Mouse (Mus musculus) MEL (cell line): Measurements from ENCODE around the gene Ugt1a1. TPM values are rescaled to one million over a fixed set of nuclear protein-coding genes. Genes with fewer than 3 reads are reported as not detected.

Experiments used
- DNase-seq: peaks from one replicate; pipeline ENCODE4 v3.0.0; 2011; ENCODE audit warnings: low read depth, low spot score
- H3K27ac ChIP-seq: 2 replicates; pipeline ENCODE4 v1.5.1; 2012; ENCODE audit warnings: low read depth, mild to moderate bottlenecking, control low read depth, low read length, moderate library complexity; ENCODE audit not compliant: control insufficient read depth
- H3K27me3 ChIP-seq, 2 experiments: fragments of 150-350 bp in 1 of 2; sonication (generic) in 1 of 2; 2 replicates each; pipeline ENCODE4 v1.6.1; 2012; ENCODE audit warnings: low read length in 2 of 2, mild to moderate bottlenecking in 2 of 2, improper control_type of control experiment in 1 of 2, moderate library complexity in 1 of 2; ENCODE audit not compliant: insufficient read depth in 2 of 2, control insufficient read depth in 1 of 2
- H3K36me3 ChIP-seq, 2 experiments: 2 replicates each; pipeline ENCODE4 v1.6.1; 2012 to 2014; ENCODE audit warnings: low read length in 2 of 2, improper control_type of control experiment in 1 of 2, inconsistent platforms in 1 of 2, mild to moderate bottlenecking in 1 of 2; ENCODE audit not compliant: insufficient read depth in 2 of 2, control insufficient read depth in 1 of 2
- H3K4me1 ChIP-seq, 2 experiments: fragments of 150-350 bp in 1 of 2; sonication (generic) in 1 of 2; 2 replicates each; pipeline ENCODE4 v1.6.1; 2012; ENCODE audit warnings: low read length in 2 of 2, improper control_type of control experiment in 1 of 2, mild to moderate bottlenecking in 1 of 2; ENCODE audit not compliant: insufficient read depth in 2 of 2, control insufficient read depth in 1 of 2
- H3K4me3 ChIP-seq, 2 experiments: fragments of 150-350 bp in 1 of 2; sonication (generic) in 1 of 2; 2 replicates each; pipeline ENCODE4 v1.5.1; 2012; ENCODE audit warnings: low read depth in 2 of 2, low read length in 2 of 2, mild to moderate bottlenecking in 2 of 2, moderate library complexity in 2 of 2, control low read depth in 1 of 2, improper control_type of control experiment in 1 of 2; ENCODE audit not compliant: control insufficient read depth in 1 of 2, insufficient read depth in 1 of 2
- H3K79me2 ChIP-seq: 2 replicates; pipeline ENCODE4 v1.6.1; 2012; ENCODE audit warnings: mild to moderate bottlenecking, low read length, moderate library complexity; ENCODE audit not compliant: control insufficient read depth, poor library complexity, insufficient read depth
- H3K9ac ChIP-seq: 2 replicates; pipeline ENCODE4 v1.6.1; 2012; ENCODE audit warnings: low read depth, mild to moderate bottlenecking, control low read depth, low read length, moderate library complexity; ENCODE audit not compliant: control insufficient read depth, poor library complexity, severe bottlenecking
- H3K9me3 ChIP-seq: fragments of 150-350 bp; sonication (generic); replicated peaks from 2 replicates; pipeline ENCODE4 v1.6.1; 2012; ENCODE audit warnings: mild to moderate bottlenecking, low read length, improper control_type of control experiment, moderate library complexity; ENCODE audit not compliant: insufficient read depth
- BHLHE40 ChIP-seq: IDR thresholded peaks from 2 replicates; pipeline ENCODE4 v1.6.1; 2012; ENCODE audit warnings: low read depth, mild to moderate bottlenecking, inconsistent platforms, low read length, improper control_type of control experiment, borderline replicate concordance
- CHD1 ChIP-seq: IDR thresholded peaks from 2 replicates; pipeline ENCODE4 v1.6.1; 2012; ENCODE audit warnings: low read depth, mild to moderate bottlenecking, inconsistent platforms, low read length, improper control_type of control experiment
- CTCF ChIP-seq, 3 experiments: IDR thresholded peaks in 2 of 3; conservative IDR thresholded peaks in 1 of 3; 2 replicates each; pipeline ENCODE4 v1.5.1; 2011 to 2012; ENCODE audit warnings: low read length in 3 of 3, low read depth in 2 of 3, mild to moderate bottlenecking in 2 of 3, improper control_type of control experiment in 1 of 3, inconsistent platforms in 1 of 3, mixed read lengths in 1 of 3, moderate library complexity in 1 of 3; ENCODE audit not compliant: control insufficient read depth in 1 of 3, insufficient read depth in 1 of 3, poor library complexity in 1 of 3, severe bottlenecking in 1 of 3
- E2F4 ChIP-seq: IDR thresholded peaks from 2 replicates; pipeline ENCODE4 v1.6.1; 2011; ENCODE audit warnings: low read depth, low read length, improper control_type of control experiment, borderline replicate concordance
- ELF1 ChIP-seq: IDR thresholded peaks from 2 replicates; pipeline ENCODE4 v1.6.1; 2014; ENCODE audit warnings: low read depth, mild to moderate bottlenecking, inconsistent platforms, low read length, improper control_type of control experiment, moderate library complexity
- ETS1 ChIP-seq: IDR thresholded peaks from 2 replicates; pipeline ENCODE4 v1.6.1; 2012; ENCODE audit warnings: low read depth, mild to moderate bottlenecking, inconsistent platforms, low read length, improper control_type of control experiment, moderate library complexity
- KAT2A ChIP-seq: conservative IDR thresholded peaks from 2 replicates; pipeline ENCODE4 v1.6.1; 2012; ENCODE audit warnings: low read depth, low read length, improper control_type of control experiment, inconsistent platforms
- MAX ChIP-seq: IDR thresholded peaks from 2 replicates; pipeline ENCODE4 v1.6.1; 2011; ENCODE audit warnings: low read length, improper control_type of control experiment
- MAZ ChIP-seq: IDR thresholded peaks from 2 replicates; pipeline ENCODE4 v1.6.1; 2012; ENCODE audit warnings: low read depth, mild to moderate bottlenecking, inconsistent platforms, low read length, improper control_type of control experiment
- MXI1 ChIP-seq: IDR thresholded peaks from 2 replicates; pipeline ENCODE4 v1.6.1; 2011; ENCODE audit warnings: mild to moderate bottlenecking, low read depth, low read length, improper control_type of control experiment
- NELFE ChIP-seq: IDR thresholded peaks from 2 replicates; pipeline ENCODE4 v1.6.1; 2011; ENCODE audit warnings: low read depth, low read length, improper control_type of control experiment
- POLR2AphosphoS5 ChIP-seq: IDR thresholded peaks from 2 replicates; pipeline ENCODE4 v1.6.1; 2012; ENCODE audit warnings: low read depth, borderline replicate concordance, mild to moderate bottlenecking, inconsistent platforms, low read length, moderate library complexity, mixed read lengths
- RAD21 ChIP-seq: IDR thresholded peaks from 2 replicates; pipeline ENCODE4 v1.6.1; 2011; ENCODE audit warnings: mild to moderate bottlenecking, low read depth, low read length, improper control_type of control experiment
- RCOR1 ChIP-seq: IDR thresholded peaks from 2 replicates; pipeline ENCODE4 v1.6.1; 2012; ENCODE audit warnings: low read depth, mild to moderate bottlenecking, inconsistent platforms, low read length, improper control_type of control experiment
- SMC3 ChIP-seq: IDR thresholded peaks from 2 replicates; pipeline ENCODE4 v1.6.1; 2011; ENCODE audit warnings: low read depth, low read length, improper control_type of control experiment
- TCF12 ChIP-seq: IDR thresholded peaks from 2 replicates; pipeline ENCODE4 v1.6.1; 2014; ENCODE audit warnings: low read depth, mild to moderate bottlenecking, inconsistent platforms, low read length, improper control_type of control experiment, moderate library complexity
- USF1 ChIP-seq: IDR thresholded peaks from 2 replicates; pipeline ENCODE4 v1.6.1; 2014; ENCODE audit warnings: low read depth, mild to moderate bottlenecking, inconsistent platforms, low read length, improper control_type of control experiment, moderate library complexity
- USF2 ChIP-seq, 2 experiments: IDR thresholded peaks; 2 replicates each; pipeline ENCODE4 v1.6.1; 2011 to 2012; ENCODE audit warnings: improper control_type of control experiment in 2 of 2, low read length in 2 of 2, borderline replicate concordance in 1 of 2, inconsistent platforms in 1 of 2, low read depth in 1 of 2, mild to moderate bottlenecking in 1 of 2; ENCODE audit not compliant: insufficient read depth in 1 of 2
- ZC3H11A ChIP-seq: IDR thresholded peaks from 2 replicates; pipeline ENCODE4 v1.6.1; 2012; ENCODE audit warnings: low read depth, mild to moderate bottlenecking, inconsistent platforms, low read length, improper control_type of control experiment
- ZKSCAN1 ChIP-seq: IDR thresholded peaks from 2 replicates; pipeline ENCODE4 v1.6.1; 2012; ENCODE audit warnings: low read depth, mild to moderate bottlenecking, inconsistent platforms, low read length, improper control_type of control experiment, moderate library complexity
- ZMIZ1 ChIP-seq: IDR thresholded peaks from 2 replicates; pipeline ENCODE4 v1.6.1; 2012; ENCODE audit warnings: low read depth, mild to moderate bottlenecking, inconsistent platforms, low read length, improper control_type of control experiment, moderate library complexity
- ZNF384 ChIP-seq: IDR thresholded peaks from 2 replicates; pipeline ENCODE4 v1.6.1; 2012; ENCODE audit warnings: low read depth, mild to moderate bottlenecking, inconsistent platforms, low read length, improper control_type of control experiment
- polyA plus RNA-seq, 2 experiments: library from polyadenylated mRNA; stranded (reverse) in 1 of 2; unstranded in 1 of 2; fragments of >175 nt in 1 of 2; fragments of >200 nt in 1 of 2; gene quantifications; 2 replicates each; pipeline versions ENCODE4 v1.2.1 to v1.2.4; 2012; ENCODE audit warnings: low replicate concordance in 2 of 2, low read depth in 1 of 2; ENCODE audit not compliant: insufficient read length in 2 of 2, insufficient read depth in 1 of 2, missing spikeins in 1 of 2
- total RNA-seq: library from RNA; depleted of rRNA; stranded (reverse); fragments of 300-350 nt; gene quantifications from 2 replicates; pipeline ENCODE4 v1.2.3, GENCODE M21; 2012

Ugt1a1 gene
- total and polyA plus RNA-seq, 3 experiments = not detected

GRCm38 (mm10) chr1:88199996-88200395 is 11.8 kb upstream of the Ugt1a1 start:
- Histone ChIP-seq H3K9ac (no peak overlapping the region), H3K27ac (no peak overlapping the region), H3K79me2 (no peaks in the 10 kb centered on the region), H3K4me1 (no peaks in the 10 kb centered on the region), H3K36me3 (no peaks in the 10 kb centered on the region), H3K9me3 (no peaks in the 10 kb centered on the region), H3K27me3 (peaks cover 2 to 3% of the 10 kb centered on the region in 2 experiments; a peak in 2 of 4 replicates), H3K4me3 (no peak overlapping the region)
- TF ChIP-seq SMC3 = no peak
- TF ChIP-seq BHLHE40 = no peak
- TF ChIP-seq TCF12 = no peak
- no peak for TF ChIP-seq MAX
- TF ChIP-seq MXI1 = no peak
- no peak for TF ChIP-seq CTCF (IDR thresholded peaks at IDR 0.05 in 2 of 3, conservative IDR thresholded peaks at IDR 0.05 in 1 of 3; ENCODE audit: control insufficient read depth in 1 of 3, insufficient read depth in 1 of 3, low read depth in 2 of 3, low read length in 3 of 3, poor library complexity in 1 of 3, severe bottlenecking in 1 of 3)
- no peak for TF ChIP-seq POLR2AphosphoS5
- no peak for DNase-seq

GRCm38 (mm10) chr1:88200456-88200855 is 11.3 kb upstream of the Ugt1a1 start, which contains the start of gene Ugt1a2:
Gene Ugt1a2, plus strand, starts transcription at chr1:88200601.
- DNase-seq = no peak
- H3K4me1 ChIP-seq = no peaks in the 10 kb centered on the region
- H3K79me2 ChIP-seq = no peaks in the 10 kb centered on the region
- H3K9me3 ChIP-seq = no peaks in the 10 kb centered on the region
- H3K27me3 ChIP-seq = peaks cover 2 to 3% of the 10 kb centered on the region in 2 experiments; a peak in 2 of 4 replicates
- no peak within 1 kb of the TSS for H3K4me3 ChIP-seq
- TF ChIP-seq KAT2A (no peak), RCOR1 (no peak), ZKSCAN1 (no peak)
- H3K36me3 ChIP-seq = no peaks in the 10 kb centered on the region
- no peak within 1 kb of the TSS for H3K27ac ChIP-seq
- no peak within 1 kb of the TSS for H3K9ac ChIP-seq

- Histone ChIP-seq H3K4me1 (no peaks in the 10 kb centered on the region), H3K79me2 (no peaks in the 10 kb centered on the region), H3K9me3 (no peaks in the 10 kb centered on the region), H3K36me3 (peaks cover 0 to 4% of the 10 kb centered on the region in 2 experiments; a peak in 2 of 4 replicates), H3K27me3 (peaks cover 0 to 3% of the 10 kb centered on the region in 2 experiments; a peak in 1 of 4 replicates), H3K9ac (no peak within 1 kb of the TSS), H3K4me3 (no peak within 1 kb of the TSS), H3K27ac (no peak within 1 kb of the TSS)
- DNase-seq = no peak
- TF ChIP-seq USF2 (IDR thresholded peaks at IDR 0.05; ENCODE audit: borderline replicate concordance in 1 of 2, insufficient read depth in 1 of 2, low read depth in 1 of 2, low read length in 2 of 2) (no peak), USF1 (no peak), KAT2A (no peak), BHLHE40 (no peak), CHD1 (no peak), MAZ (no peak), RAD21 (no peak), RCOR1 (no peak), ZMIZ1 (no peak), E2F4 (no peak), ZC3H11A (no peak), TCF12 (no peak), NELFE (no peak), ELF1 (no peak), ZNF384 (no peak), ETS1 (no peak)
Observed at GRCm38 (mm10) chr1:88205294-88205922, 6.4 kb upstream of the Ugt1a1 start, which contains the start of gene Dnajb3. Gene Dnajb3, minus strand, starts transcription at chr1:88205782.
